Mouse (Mus musculus): ENCODE results near the gene Zswim4. TPM values are rescaled to one million over a fixed set of nuclear protein-coding genes. Genes with fewer than 3 reads are reported as not detected.

Zswim4 gene
- polyA plus RNA-seq, 1 experiment from 2014 or later: 8.0 TPM

- ATAC-seq (ENCODE audit: low FRiP score, low TSS enrichment): no peak
- Histone ChIP-seq H3K9me3 (ENCODE audit: control insufficient read depth, low read length) (no peaks in the 10 kb centered on the region), H3K4me2 (replicated peaks; ENCODE audit: low read depth) (no peak overlapping the region), H3K4me3 (ENCODE audit: low read depth, low read length) (no peak overlapping the region), H3K27ac (replicated peaks) (no peak overlapping the region), H3K27me3 (ENCODE audit: control insufficient read depth, insufficient read depth, low read length) (no peaks in the 10 kb centered on the region), H3K9ac (ENCODE audit: low read length) (no peak overlapping the region), H3K36me3 (ENCODE audit: control insufficient read depth, insufficient read depth, low read length) (peaks cover 46% of the 10 kb centered on the region), H3K4me1 (replicated peaks; ENCODE audit: control insufficient read depth, insufficient read depth) (no peaks in the 10 kb centered on the region)
- DNase-seq (ENCODE audit: low spot score): no peak
- WGBS: 91% methylated on average over 9 of the region's 9 CpGs
- TF ChIP-seq CTCF (IDR thresholded peaks at IDR 0.05; ENCODE audit: low read depth): no peak
Measured at GRCm38 (mm10) chr8:84222566-84223165, 14.2 kb downstream of the Zswim4 start.

DNA sequence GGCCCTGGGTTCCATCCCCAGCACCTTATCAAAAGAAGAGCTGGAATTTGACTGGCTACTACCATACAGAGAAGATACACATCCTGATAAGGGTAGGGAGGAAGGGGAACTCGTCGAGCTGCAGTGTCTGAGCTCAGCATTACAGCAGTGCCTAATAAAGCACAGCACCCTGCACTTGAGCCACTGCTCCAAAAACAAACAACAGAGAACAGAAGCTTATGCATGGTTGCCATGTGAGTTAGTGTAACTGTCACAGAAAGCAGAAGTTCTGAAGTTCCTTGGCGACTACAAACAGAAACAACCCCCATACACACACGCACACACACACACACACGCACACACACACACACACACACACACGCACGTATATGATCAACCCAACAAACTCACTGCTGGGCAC lies 16.8 kb downstream of the Zswim4 start:
- no peak overlapping the region for H3K4me3 ChIP-seq (ENCODE audit: low read depth, low read length)
- no peak overlapping the region for H3K9ac ChIP-seq (ENCODE audit: low read length)
- 71% methylated on average over 7 of the region's 7 CpGs for WGBS
- H3K27ac ChIP-seq (replicated peaks): no peak overlapping the region
- H3K4me1 ChIP-seq (replicated peaks; ENCODE audit: control insufficient read depth, insufficient read depth): no peaks in the 10 kb centered on the region
- no peaks in the 10 kb centered on the region for H3K27me3 ChIP-seq (ENCODE audit: control insufficient read depth, insufficient read depth, low read length)
- no peak overlapping the region for H3K4me2 ChIP-seq (replicated peaks; ENCODE audit: low read depth)
- DNase-seq (ENCODE audit: low spot score): no peak
- TF ChIP-seq CTCF (IDR thresholded peaks at IDR 0.05; ENCODE audit: low read depth) (no peak), EP300 (optimal IDR thresholded peaks at IDR 0.05) (no peak)
- ATAC-seq (ENCODE audit: low FRiP score, low TSS enrichment): no peak
- H3K36me3 ChIP-seq (ENCODE audit: control insufficient read depth, insufficient read depth, low read length): peaks cover 30% of the 10 kb centered on the region
- no peaks in the 10 kb centered on the region for H3K9me3 ChIP-seq (ENCODE audit: control insufficient read depth, low read length)

GRCm38 (mm10) chr8:84218143-84218542 lies 18.7 kb downstream of the Zswim4 start:
- no peak for DNase-seq (ENCODE audit: low spot score)

GRCm38 (mm10) chr8:84217206-84217605 lies 19.6 kb downstream of the Zswim4 start:
- 91% methylated on average over 11 of the region's 11 CpGs for WGBS
- ATAC-seq (ENCODE audit: low FRiP score, low TSS enrichment): no peak
- Histone ChIP-seq H3K9ac (ENCODE audit: low read length) (no peak overlapping the region), H3K27ac (replicated peaks) (no peak overlapping the region), H3K27me3 (ENCODE audit: control insufficient read depth, insufficient read depth, low read length) (no peaks in the 10 kb centered on the region), H3K4me3 (ENCODE audit: low read depth, low read length) (no peak overlapping the region), H3K36me3 (ENCODE audit: control insufficient read depth, insufficient read depth, low read length) (peaks cover 22% of the 10 kb centered on the region), H3K9me3 (ENCODE audit: control insufficient read depth, low read length) (no peaks in the 10 kb centered on the region), H3K4me2 (replicated peaks; ENCODE audit: low read depth) (no peak overlapping the region), H3K4me1 (replicated peaks; ENCODE audit: control insufficient read depth, insufficient read depth) (no peaks in the 10 kb centered on the region)
- TF ChIP-seq CTCF (IDR thresholded peaks at IDR 0.05; ENCODE audit: low read depth): no peak
- TF ChIP-seq EP300 (optimal IDR thresholded peaks at IDR 0.05): no peak
- DNase-seq (ENCODE audit: low spot score): no peak

More at GRCm38 (mm10) chr8:84218143-84218542, 18.7 kb downstream of the Zswim4 start:
- WGBS: 82% methylated on average over 5 of the region's 5 CpGs
- Histone ChIP-seq H3K27me3 (ENCODE audit: control insufficient read depth, insufficient read depth, low read length) (no peaks in the 10 kb centered on the region), H3K4me2 (replicated peaks; ENCODE audit: low read depth) (no peak overlapping the region), H3K36me3 (ENCODE audit: control insufficient read depth, insufficient read depth, low read length) (peaks cover 26% of the 10 kb centered on the region), H3K4me3 (ENCODE audit: low read depth, low read length) (no peak overlapping the region), H3K9me3 (ENCODE audit: control insufficient read depth, low read length) (no peaks in the 10 kb centered on the region), H3K27ac (replicated peaks) (no peak overlapping the region), H3K9ac (ENCODE audit: low read length) (no peak overlapping the region), H3K4me1 (replicated peaks; ENCODE audit: control insufficient read depth, insufficient read depth) (no peaks in the 10 kb centered on the region)
- ATAC-seq (ENCODE audit: low FRiP score, low TSS enrichment): no peak
- TF ChIP-seq CTCF (IDR thresholded peaks at IDR 0.05; ENCODE audit: low read depth) (no peak), EP300 (optimal IDR thresholded peaks at IDR 0.05) (no peak)

- Histone ChIP-seq H3K4me3 (ENCODE audit: low read depth, low read length) (no peak overlapping the region), H3K9ac (ENCODE audit: low read length) (no peak overlapping the region), H3K36me3 (ENCODE audit: control insufficient read depth, insufficient read depth, low read length) (peaks cover 25% of the 10 kb centered on the region), H3K4me2 (replicated peaks; ENCODE audit: low read depth) (no peak overlapping the region), H3K27ac (replicated peaks) (no peak overlapping the region), H3K27me3 (ENCODE audit: control insufficient read depth, insufficient read depth, low read length) (no peaks in the 10 kb centered on the region), H3K9me3 (ENCODE audit: control insufficient read depth, low read length) (no peaks in the 10 kb centered on the region), H3K4me1 (replicated peaks; ENCODE audit: control insufficient read depth, insufficient read depth) (no peaks in the 10 kb centered on the region)
- TF ChIP-seq EP300 (optimal IDR thresholded peaks at IDR 0.05): no peak
- no peak for TF ChIP-seq CTCF (IDR thresholded peaks at IDR 0.05; ENCODE audit: low read depth)
- ATAC-seq (ENCODE audit: low FRiP score, low TSS enrichment): no peak
- no peak for DNase-seq (ENCODE audit: low spot score)
- WGBS: 81% methylated on average over 4 of the region's 4 CpGs
Measured at GRCm38 (mm10) chr8:84213277-84213676, 23.6 kb downstream of the Zswim4 start.

- DNase-seq (ENCODE audit: low spot score): no peak
- Histone ChIP-seq H3K27ac (replicated peaks) (no peak overlapping the region), H3K36me3 (ENCODE audit: control insufficient read depth, insufficient read depth, low read length) (peaks cover 25% of the 10 kb centered on the region), H3K9ac (ENCODE audit: low read length) (no peak overlapping the region), H3K4me2 (replicated peaks; ENCODE audit: low read depth) (no peak overlapping the region), H3K27me3 (ENCODE audit: control insufficient read depth, insufficient read depth, low read length) (no peaks in the 10 kb centered on the region), H3K4me1 (replicated peaks; ENCODE audit: control insufficient read depth, insufficient read depth) (no peaks in the 10 kb centered on the region), H3K4me3 (ENCODE audit: low read depth, low read length) (no peak overlapping the region), H3K9me3 (ENCODE audit: control insufficient read depth, low read length) (no peaks in the 10 kb centered on the region)
- TF ChIP-seq EP300 (optimal IDR thresholded peaks at IDR 0.05) (no peak), CTCF (IDR thresholded peaks at IDR 0.05; ENCODE audit: low read depth) (no peak)
- WGBS: 91% methylated on average over 31 of the region's 31 CpGs
- no peak for ATAC-seq (ENCODE audit: low FRiP score, low TSS enrichment)
Measured at GRCm38 (mm10) chr8:84211881-84212563, 24.8 kb downstream of the Zswim4 start.
